Mouse (Mus musculus): ENCODE results near the gene Tiam2. TPM values are rescaled to one million over a fixed set of nuclear protein-coding genes. Genes with fewer than 3 reads are reported as not detected.

The Tiam2 gene
- total and polyA plus RNA-seq, 3 experiments = 5.9 to 9.5 (median 9.4) TPM

GRCm38 (mm10) chr17:3498580-3498979, 172.2 kb downstream of the Tiam2 start:
- peaks cover 3 to 58% of the 10 kb centered on the region in 2 experiments for H3K36me3 ChIP-seq (replicated peaks in 1 of 2; ENCODE audit: control insufficient read depth in 1 of 2, insufficient read depth in 1 of 2, low read length in 1 of 2)
- no peak for TF ChIP-seq MXI1 (IDR thresholded peaks at IDR 0.05; ENCODE audit: low read depth, low read length)
- TF ChIP-seq POLR2AphosphoS2 (IDR thresholded peaks at IDR 0.05; ENCODE audit: low read depth, low read length) = no peak
- no peak for TF ChIP-seq PAX5 (IDR thresholded peaks at IDR 0.05; ENCODE audit: low read length)
- TF ChIP-seq ELF1 (IDR thresholded peaks at IDR 0.05; ENCODE audit: low read depth, low read length) = no peak
- no peak for TF ChIP-seq MYC (IDR thresholded peaks at IDR 0.05; ENCODE audit: low read depth, low read length)
- TF ChIP-seq E2F4 (IDR thresholded peaks at IDR 0.05; ENCODE audit: insufficient replicate concordance, low read depth, low read length) = no peak
- TF ChIP-seq IRF4 (IDR thresholded peaks at IDR 0.05; ENCODE audit: low read depth, low read length) = no peak
- no peak for TF ChIP-seq TBP (conservative IDR thresholded peaks at IDR 0.05; ENCODE audit: low read depth, low read length)
- no peak for TF ChIP-seq MAZ (IDR thresholded peaks at IDR 0.05; ENCODE audit: low read depth, low read length)

GRCm38 (mm10) chr17:3499468-3499867, 173.1 kb downstream of the Tiam2 start:
- H3K9me3 ChIP-seq (replicated peaks; ENCODE audit: low read length) = no peaks in the 10 kb centered on the region
- no peak overlapping the region for H3K4me2 ChIP-seq (ENCODE audit: insufficient read depth, low read depth, poor library complexity, severe bottlenecking)
- no peak for DNase-seq (ENCODE audit: extremely low read depth)
- no peak for TF ChIP-seq MAFK (IDR thresholded peaks at IDR 0.05; ENCODE audit: insufficient replicate concordance, low read length)
- no peak for TF ChIP-seq GABPA (IDR thresholded peaks at IDR 0.05; ENCODE audit: insufficient replicate concordance, low read depth, low read length)
- TF ChIP-seq ZNF384 (IDR thresholded peaks at IDR 0.05; ENCODE audit: low read depth, low read length) = no peak
- no peak for TF ChIP-seq SIN3A (IDR thresholded peaks at IDR 0.05; ENCODE audit: low read length)
- no peak for TF ChIP-seq PAX5 (IDR thresholded peaks at IDR 0.05; ENCODE audit: low read length)
- no peak for TF ChIP-seq BHLHE40 (IDR thresholded peaks at IDR 0.05; ENCODE audit: low read depth, low read length)
- TF ChIP-seq JUN (IDR thresholded peaks at IDR 0.05; ENCODE audit: insufficient read depth, low read depth, low read length) = no peak
- no peak for TF ChIP-seq POLR2AphosphoS2 (IDR thresholded peaks at IDR 0.05; ENCODE audit: low read depth, low read length)
- no peak for TF ChIP-seq USF2 (conservative IDR thresholded peaks at IDR 0.05; ENCODE audit: low read depth, low read length)
- no peak for TF ChIP-seq TBP (conservative IDR thresholded peaks at IDR 0.05; ENCODE audit: low read depth, low read length)
- no peak for TF ChIP-seq ZC3H11A (IDR thresholded peaks at IDR 0.05; ENCODE audit: low read depth, low read length)
- no peak for TF ChIP-seq KAT2A (IDR thresholded peaks at IDR 0.05; ENCODE audit: insufficient replicate concordance, low read length)
- TF ChIP-seq MEF2A (IDR thresholded peaks at IDR 0.05; ENCODE audit: borderline replicate concordance, low read depth, low read length) = no peak
- no peak for TF ChIP-seq TCF12 (IDR thresholded peaks at IDR 0.05; ENCODE audit: low read depth, low read length)
- TF ChIP-seq RAD21 (IDR thresholded peaks at IDR 0.05; ENCODE audit: low read depth, low read length) = no peak
- no peak for TF ChIP-seq MAX (IDR thresholded peaks at IDR 0.05; ENCODE audit: low read length)
- no peak for TF ChIP-seq MAZ (IDR thresholded peaks at IDR 0.05; ENCODE audit: low read depth, low read length)
- no peak for TF ChIP-seq HCFC1 (IDR thresholded peaks at IDR 0.05; ENCODE audit: low read depth, low read length)
- TF ChIP-seq ZMIZ1 (IDR thresholded peaks at IDR 0.05; ENCODE audit: low read depth, low read length) = no peak
- H3K79me2 ChIP-seq (replicated peaks; ENCODE audit: control insufficient read depth, extremely low read depth, insufficient read depth, poor library complexity, severe bottlenecking) = no peaks in the 10 kb centered on the region
- in situ Hi-C loops (cut with MboI; ENCODE audit: low pct_ligation_motif_present, low pct_unique_long_range_greater_than_20kb, low sequenced_read_pairs) = no loop called here
- dilution Hi-C loops (cut with MboI; ENCODE audit: extremely low pct_ligation_motif_present, extremely low pct_unique_long_range_greater_than_20kb, low sequenced_read_pairs) = no loop called here
- H3K27ac ChIP-seq (ENCODE audit: insufficient read depth, low read depth) = no peak overlapping the region
- H3K4me3 ChIP-seq (replicated peaks in 1 of 3; ENCODE audit: low read depth in 2 of 3, low read length in 2 of 3, poor library complexity in 1 of 3) = no peak overlapping the region
- H3K27me3 ChIP-seq (replicated peaks) = no peaks in the 10 kb centered on the region
- H3K9ac ChIP-seq (ENCODE audit: insufficient read depth, low read depth) = no peak overlapping the region
- H3K36me3 ChIP-seq (replicated peaks in 1 of 2; ENCODE audit: control insufficient read depth in 1 of 2, insufficient read depth in 1 of 2, low read length in 1 of 2) = peaks cover 3 to 61% of the 10 kb centered on the region in 2 experiments
- no peaks in the 10 kb centered on the region for H3K4me1 ChIP-seq (ENCODE audit: control insufficient read depth in 1 of 2, insufficient read depth in 2 of 2)

More at GRCm38 (mm10) chr17:3498580-3498979, 172.2 kb downstream of the Tiam2 start:
- Histone ChIP-seq H3K79me2 (replicated peaks; ENCODE audit: control insufficient read depth, extremely low read depth, insufficient read depth, poor library complexity, severe bottlenecking) (no peaks in the 10 kb centered on the region), H3K4me3 (replicated peaks in 1 of 3; ENCODE audit: low read depth in 2 of 3, low read length in 2 of 3, poor library complexity in 1 of 3) (no peak overlapping the region), H3K9me3 (replicated peaks; ENCODE audit: low read length) (no peaks in the 10 kb centered on the region), H3K4me2 (ENCODE audit: insufficient read depth, low read depth, poor library complexity, severe bottlenecking) (no peak overlapping the region), H3K27ac (ENCODE audit: insufficient read depth, low read depth) (no peak overlapping the region), H3K9ac (ENCODE audit: insufficient read depth, low read depth) (no peak overlapping the region), H3K4me1 (ENCODE audit: control insufficient read depth in 1 of 2, insufficient read depth in 2 of 2) (no peaks in the 10 kb centered on the region), H3K27me3 (replicated peaks) (no peaks in the 10 kb centered on the region)
- dilution Hi-C loops (cut with MboI; ENCODE audit: extremely low pct_ligation_motif_present, extremely low pct_unique_long_range_greater_than_20kb, low sequenced_read_pairs) (no loop called here), in situ Hi-C loops (cut with MboI; ENCODE audit: low pct_ligation_motif_present, low pct_unique_long_range_greater_than_20kb, low sequenced_read_pairs) (no loop called here)
- no peak for DNase-seq (ENCODE audit: extremely low read depth)
